Mouse (Mus musculus) ES-E14 (cell line): Measurements from ENCODE around the gene Cx3cr1. TPM values are rescaled to one million over a fixed set of nuclear protein-coding genes. Genes with fewer than 3 reads are reported as not detected.

Source experiments
- DNase-seq: peaks from one replicate; pipeline ENCODE4 v3.0.0-alpha.2; 2013; ENCODE audit warnings: low read depth, low spot score
- H3K27ac ChIP-seq: 2 replicates; pipeline ENCODE4 v1.5.1; 2012; ENCODE audit warnings: low read depth, mild to moderate bottlenecking, low read length, moderate library complexity, mixed read lengths; ENCODE audit not compliant: poor library complexity, insufficient read depth, severe bottlenecking
- H3K36me3 ChIP-seq: 2 replicates; pipeline ENCODE4 v1.6.1; 2012; ENCODE audit warnings: mild to moderate bottlenecking, low read length, moderate library complexity, mixed read lengths; ENCODE audit not compliant: control insufficient read depth, poor library complexity, insufficient read depth, severe bottlenecking
- H3K4me1 ChIP-seq, 2 experiments: fragments of 150-350 bp in 1 of 2; sonication (generic) in 1 of 2; 2 replicates each; pipeline ENCODE4 v1.6.1; 2012; ENCODE audit warnings: low read length in 2 of 2, mild to moderate bottlenecking in 1 of 2, mixed read lengths in 1 of 2; ENCODE audit not compliant: control insufficient read depth in 2 of 2, insufficient read depth in 2 of 2, poor library complexity in 1 of 2
- H3K4me3 ChIP-seq, 2 experiments: fragments of 150-350 bp in 1 of 2; sonication (generic) in 1 of 2; 2 replicates each; pipeline ENCODE4 v1.5.1; 2012; ENCODE audit warnings: low read length in 2 of 2, low read depth in 1 of 2, mild to moderate bottlenecking in 1 of 2, mixed read lengths in 1 of 2; ENCODE audit not compliant: insufficient read depth in 1 of 2, poor library complexity in 1 of 2, severe bottlenecking in 1 of 2
- H3K9ac ChIP-seq: 2 replicates; pipeline ENCODE4 v1.6.1; 2012; ENCODE audit warnings: low read depth, mild to moderate bottlenecking, low read length, mixed read lengths; ENCODE audit not compliant: poor library complexity, insufficient read depth, severe bottlenecking
- H3K9me3 ChIP-seq: fragments of 150-350 bp; sonication (generic); 2 replicates; pipeline ENCODE4 v1.6.1; 2012; ENCODE audit warnings: low read depth, mild to moderate bottlenecking, low read length; ENCODE audit not compliant: control insufficient read depth, insufficient read depth
- CHD2 ChIP-seq: IDR thresholded peaks from 2 replicates; pipeline ENCODE4 v1.6.1; 2014; ENCODE audit warnings: mild to moderate bottlenecking, low read depth, low read length, inconsistent platforms
- HCFC1 ChIP-seq: IDR thresholded peaks from 2 replicates; pipeline ENCODE4 v1.6.1; 2012; ENCODE audit warnings: low read length, inconsistent platforms, borderline replicate concordance; ENCODE audit not compliant: insufficient read depth
- MAFK ChIP-seq: IDR thresholded peaks from 2 replicates; pipeline ENCODE4 v1.6.1; 2014; ENCODE audit warnings: mild to moderate bottlenecking, low read depth, low read length, inconsistent platforms; ENCODE audit not compliant: insufficient read depth
- ZC3H11A ChIP-seq: IDR thresholded peaks from 2 replicates; pipeline ENCODE4 v1.6.1; 2012; ENCODE audit warnings: low read depth, mild to moderate bottlenecking, inconsistent platforms, low read length, borderline replicate concordance
- ZNF384 ChIP-seq: IDR thresholded peaks from 2 replicates; pipeline ENCODE4 v1.6.1; 2012; ENCODE audit warnings: low read depth, low read length, inconsistent platforms
- in situ Hi-C, 2 experiments: fragments of 600-800 bp; cut with MboI; formaldehyde crosslinking; loops; one replicate each; pipeline ENCODE4 v1.15.1; 2025; ENCODE audit warnings: low sequenced_read_pairs in 2 of 2, inconsistent platforms in 1 of 2; ENCODE audit not compliant: unreplicated experiment in 2 of 2
- total RNA-seq: library from RNA; depleted of rRNA; stranded (reverse); fragments of 300-350 nt; gene quantifications from 2 replicates; pipeline ENCODE4 v1.2.3, GENCODE M21; 2012

Cx3cr1 gene
- total RNA-seq, 1 experiment: 0.09 TPM

- H3K9ac ChIP-seq: no peak overlapping the region
- no peak overlapping the region for H3K27ac ChIP-seq
- in situ Hi-C loops: no loop called here
- DNase-seq: no peak
- H3K4me1 ChIP-seq: peaks cover 0 to 3% of the 10 kb centered on the region in 2 experiments; a peak in 1 of 4 replicates
- no peaks in the 10 kb centered on the region for H3K36me3 ChIP-seq
- TF ChIP-seq ZNF384: no peak
- no peak for TF ChIP-seq CHD2
- no peak for TF ChIP-seq ZC3H11A
- TF ChIP-seq MAFK: no peak
- TF ChIP-seq HCFC1: no peak
- no peak overlapping the region for H3K4me3 ChIP-seq
- H3K9me3 ChIP-seq: no peaks in the 10 kb centered on the region
Observed at GRCm38 (mm10) chr9:120030421-120030820, 39.3 kb downstream of the Cx3cr1 start.

GRCm38 (mm10) chr9:120029880-120030279, 39.8 kb downstream of the Cx3cr1 start:
- no peaks in the 10 kb centered on the region for H3K36me3 ChIP-seq
- no peak overlapping the region for H3K9ac ChIP-seq
- no peak overlapping the region for H3K27ac ChIP-seq
- no peaks in the 10 kb centered on the region for H3K9me3 ChIP-seq
- no peak overlapping the region for H3K4me3 ChIP-seq
- in situ Hi-C loops: loop anchor here (5.0 kb wide), 2 partner anchors 62 to 67 kb away; partner anchors contain the start of gene Ccr8 (in 1 of the 2)
- no peak for DNase-seq
- H3K4me1 ChIP-seq: peaks cover 0 to 3% of the 10 kb centered on the region in 2 experiments; a peak in 1 of 4 replicates
- TF ChIP-seq CHD2 (no peak), ZNF384 (no peak), MAFK (no peak), ZC3H11A (no peak), HCFC1 (no peak)

- in situ Hi-C loops: loop anchor here (5.0 kb wide), 2 partner anchors 65 to 70 kb away; partner anchors contain the start of gene Ccr8 (in 1 of the 2)
- H3K27ac ChIP-seq: no peak overlapping the region
Observed at GRCm38 (mm10) chr9:120027401-120028151, 42.1 kb downstream of the Cx3cr1 start.

DNA sequence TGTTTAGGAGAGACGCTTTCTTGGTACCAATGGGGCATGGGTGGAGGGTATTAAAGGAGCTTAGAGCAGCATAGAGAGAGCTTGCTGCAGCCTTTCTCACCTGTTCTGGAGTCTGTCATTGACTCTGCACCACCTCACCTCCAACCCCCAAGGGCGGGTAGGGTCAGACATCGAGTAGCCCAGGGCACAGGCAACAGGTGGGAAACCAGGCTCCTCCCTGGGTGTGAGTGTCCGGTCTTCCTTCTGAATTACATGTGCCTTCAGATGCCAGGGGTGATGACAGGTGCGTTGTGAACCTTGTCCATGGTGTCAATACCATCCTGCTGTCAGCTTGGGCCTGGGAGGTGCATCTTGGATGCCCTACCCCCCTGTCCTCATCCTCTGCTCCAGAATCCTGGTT, 45.1 kb downstream of the Cx3cr1 start:
- TF ChIP-seq CHD2 (no peak), ZNF384 (no peak)

More at GRCm38 (mm10) chr9:120027401-120028151, 42.1 kb downstream of the Cx3cr1 start:
- H3K4me1 ChIP-seq: peaks cover 0 to 3% of the 10 kb centered on the region in 2 experiments; a peak in 1 of 4 replicates
- peak; percentile 62 for DNase-seq
- H3K9ac ChIP-seq: no peak overlapping the region
- H3K36me3 ChIP-seq: no peaks in the 10 kb centered on the region
- H3K9me3 ChIP-seq: no peaks in the 10 kb centered on the region
- no peak overlapping the region for H3K4me3 ChIP-seq
- peak; percentile 56; the same call in 1 of the 2 replicates for TF ChIP-seq ZC3H11A
- TF ChIP-seq ZNF384: no peak

GRCm38 (mm10) chr9:120024171-120024570, 45.5 kb downstream of the Cx3cr1 start:
- no peak for DNase-seq
- Histone ChIP-seq H3K9ac (no peak overlapping the region), H3K9me3 (no peaks in the 10 kb centered on the region), H3K4me1 (peaks cover 0 to 3% of the 10 kb centered on the region in 2 experiments; a peak in 2 of 4 replicates), H3K27ac (no peak overlapping the region), H3K4me3 (no peak overlapping the region), H3K36me3 (no peaks in the 10 kb centered on the region)
- TF ChIP-seq MAFK (no peak), ZC3H11A (no peak), ZNF384 (no peak), CHD2 (no peak), HCFC1 (no peak)
- in situ Hi-C loops: no loop called here

More for the DNA sequence above, 45.1 kb downstream of the Cx3cr1 start:
- no peak for DNase-seq
- in situ Hi-C loops: loop anchor here (5.0 kb wide), 2 partner anchors 68 to 73 kb away; partner anchors contain the start of gene Ccr8 (in 1 of the 2)
- Histone ChIP-seq H3K27ac (no peak overlapping the region), H3K4me3 (no peak overlapping the region), H3K9me3 (no peaks in the 10 kb centered on the region), H3K4me1 (peaks cover 0 to 3% of the 10 kb centered on the region in 2 experiments; a peak in 1 of 4 replicates), H3K9ac (no peak overlapping the region), H3K36me3 (no peaks in the 10 kb centered on the region)
